In the genomic region with DNA sequence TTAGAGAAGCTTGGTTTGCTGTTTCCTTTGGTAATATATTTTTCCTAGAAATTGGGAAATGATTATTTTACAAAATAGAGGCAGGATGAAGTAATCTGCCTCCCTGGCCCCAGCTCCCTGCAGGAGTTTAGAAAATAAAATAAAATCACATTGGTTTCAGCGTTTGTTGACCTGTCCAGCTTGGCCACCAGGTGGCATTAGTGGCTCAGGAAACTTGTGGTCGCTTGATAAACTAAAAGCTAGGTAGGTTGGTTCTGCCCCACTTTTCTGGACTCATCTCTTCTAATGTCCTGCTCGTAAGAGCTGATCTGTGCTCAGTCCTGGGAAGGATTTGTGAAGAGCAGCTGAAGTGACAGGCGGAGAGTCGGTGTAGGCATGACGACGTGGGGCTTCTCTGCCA, we compare ENCODE assay signal across 8 mouse cellular contexts. TPM values are rescaled to one million over a fixed set of nuclear protein-coding genes. Genes with fewer than 3 reads are reported as not detected.
DNase-seq lines count a peak whose midpoint lies in the region; ATAC-seq and TF ChIP-seq lines count a peak whose summit lies in the region.
"Had no signal": no experiment of that assay in that cellular context is flagged by ENCODE, and none has a peak within 500 bp of the region (broad histone marks: within the 10 kb centered on the region; RNA-seq: fewer than 3 reads in every experiment).

No protein-coding gene starts in this region.

- no peak for DNase-seq in testis, postnatal 14 days (ENCODE audit: low spot score)
- peak; percentile 64 for DNase-seq in adipocyte (ENCODE audit: low spot score)
- DNase-seq in cerebellum, postnatal 36 days: peak; percentile 79 to 82
- DNase-seq in hindlimb bud, embryonic 11.5 days (ENCODE audit: extremely low spot score, low read depth, low spot score): peak; percentile 44
- DNase-seq in liver, embryonic 13.5 days: peak; percentile 20
- peak; percentile 59 for DNase-seq in right cerebral cortex, adult 18-20 months

- no peaks in the 10 kb centered on the region for H3K27me3 ChIP-seq in testis, adult 2 months (ENCODE audit: control insufficient read depth, insufficient read depth, low read length)
- no peaks in the 10 kb centered on the region for H3K27me3 ChIP-seq in liver, embryonic 13.5 days

- H3K4me2 ChIP-seq in liver, embryonic 13.5 days: no peak overlapping the region

- H3K4me3 ChIP-seq in testis, adult 2 months (ENCODE audit: control insufficient read depth, low read depth, low read length): no peak overlapping the region
- H3K4me3 ChIP-seq in liver, embryonic 13.5 days (replicated peaks): no peak overlapping the region

- no peak for ATAC-seq in liver, embryonic 13.5 days (ENCODE audit: low read depth)

- H3K36me3 ChIP-seq in testis, adult 2 months (ENCODE audit: control insufficient read depth, insufficient read depth, low read length): peaks cover 1% of the 10 kb centered on the region
- peaks cover 59% of the 10 kb centered on the region for H3K36me3 ChIP-seq in liver, embryonic 13.5 days

- no peak overlapping the region for H3K27ac ChIP-seq in testis, adult 2 months (ENCODE audit: control insufficient read depth, insufficient read depth, low read depth, low read length)
- H3K27ac ChIP-seq in liver, embryonic 13.5 days: no peak overlapping the region

- H3K9me3 ChIP-seq in liver, embryonic 13.5 days (replicated peaks): no peaks in the 10 kb centered on the region

- 69% methylated on average over 7 of the region's 7 CpGs for WGBS in liver, embryonic 13.5 days (ENCODE audit: insufficient replicate concordance)

- peak; percentile 6; the same call in 1 of the 2 replicates for TF ChIP-seq CTCF in testis, adult 2 months (IDR thresholded peaks at IDR 0.05; ENCODE audit: control insufficient read depth, insufficient read depth, insufficient replicate concordance, low read depth, low read length)

- TF ChIP-seq POLR2A in testis, adult 2 months (IDR thresholded peaks at IDR 0.05; ENCODE audit: control insufficient read depth, low read depth, low read length): no peak

- H3K4me1 ChIP-seq in testis, adult 2 months (ENCODE audit: control insufficient read depth, insufficient read depth, low read length): peaks cover 9% of the 10 kb centered on the region
- peaks cover 11% of the 10 kb centered on the region for H3K4me1 ChIP-seq in liver, embryonic 13.5 days (replicated peaks)

- no peak overlapping the region for H3K9ac ChIP-seq in liver, embryonic 13.5 days

RNA-seq across cellular contexts. Expression of a gene that starts 9.0 kb away (rescaled TPM):
- polyA plus RNA-seq in testis, adult 2 months (2012; rRNA removed): 10.6 and 13.1 TPM in 2 replicates
- 55.5 and 61.8 TPM in 2 replicates for polyA plus RNA-seq in liver, embryonic 13.5 days (2015; fragmentation: Nextera tagmentation; extraction: Ambion mirVana)

RNA-seq across cellular contexts. Expression of a gene that starts 29.8 kb away (rescaled TPM):
- polyA plus RNA-seq in testis, adult 2 months (2012; rRNA removed): 0.75 and 1.9 TPM in 2 replicates
- 0.98 and 6.2 TPM in 2 replicates for polyA plus RNA-seq in liver, embryonic 13.5 days (2015; fragmentation: Nextera tagmentation; extraction: Ambion mirVana)

RNA-seq across cellular contexts. Expression of a gene that starts 47.5 kb away (rescaled TPM):
- not detected in 2 replicates for polyA plus RNA-seq in testis, adult 2 months (2012; rRNA removed)
- not detected in 2 replicates for polyA plus RNA-seq in liver, embryonic 13.5 days (2015; fragmentation: Nextera tagmentation; extraction: Ambion mirVana)
- polyA plus RNA-seq: heart, embryonic 16.5 days had no signal

RNA-seq across cellular contexts. Expression of a gene that starts 57.5 kb away (rescaled TPM):
- polyA plus RNA-seq in testis, adult 2 months (2012; rRNA removed): 0.40 and 1.4 TPM in 2 replicates
- 0.69 and 2.9 TPM in 2 replicates for polyA plus RNA-seq in liver, embryonic 13.5 days (2015; fragmentation: Nextera tagmentation; extraction: Ambion mirVana)
